Mouse (Mus musculus) midbrain, embryonic 10.5 days (tissue): ENCODE data around the gene Msmb. TPM values are rescaled to one million over a fixed set of nuclear protein-coding genes. Genes with fewer than 3 reads are reported as not detected.
"Not testable (repeated sequence)": the region's sequence is repeated elsewhere in the genome, so short reads cannot be mapped to it uniquely, and the experiment has no call there.

Experiments used
- DNase-seq: peaks from one replicate; pipeline ENCODE4 v3.0.0-alpha.2; 2017; ENCODE audit warnings: low spot score
- H3K27ac ChIP-seq: fragments of 300-500 bp; sonication (generic); replicated peaks from 2 replicates; pipeline ENCODE4 v1.5.1; 2016; ENCODE audit warnings: mild to moderate bottlenecking
- H3K27me3 ChIP-seq: fragments of 300-500 bp; sonication (generic); 2 replicates; pipeline ENCODE4 v1.6.1; 2016; ENCODE audit warnings: low read depth, mild to moderate bottlenecking; ENCODE audit not compliant: poor library complexity, severe bottlenecking
- H3K36me3 ChIP-seq: fragments of 300-500 bp; sonication (generic); 2 replicates; pipeline ENCODE4 v1.6.1; 2016; ENCODE audit warnings: mild to moderate bottlenecking, moderate library complexity
- H3K4me1 ChIP-seq: fragments of 300-500 bp; sonication (generic); 2 replicates; pipeline ENCODE4 v1.6.1; 2016
- H3K4me3 ChIP-seq: fragments of 300-500 bp; sonication (generic); 2 replicates; pipeline ENCODE4 v1.5.1; 2016; ENCODE audit warnings: mild to moderate bottlenecking, moderate library complexity
- H3K9me3 ChIP-seq: fragments of 300-500 bp; sonication (generic); replicated peaks from 2 replicates; pipeline ENCODE4 v1.6.1; 2016; ENCODE audit warnings: mild to moderate bottlenecking
- WGBS: fragments of 180-500 bp; shearing (Covaris S2); methylation state at CpG from one replicate; pipeline ENCODE4 v1.1.7; 2016; 5-methylcytosine and 5-hydroxymethylcytosine counted together
- polyA plus RNA-seq: library from polyadenylated mRNA; unstranded; fragments of >200 nt; fragmentation: Nextera tagmentation; extraction: Ambion mirVana; gene quantifications from 2 replicates; pipeline ENCODE4 v1.2.1, GENCODE M21; 2016

Msmb gene
- polyA plus RNA-seq, 1 experiment from 2014 or later: not detected

DNA sequence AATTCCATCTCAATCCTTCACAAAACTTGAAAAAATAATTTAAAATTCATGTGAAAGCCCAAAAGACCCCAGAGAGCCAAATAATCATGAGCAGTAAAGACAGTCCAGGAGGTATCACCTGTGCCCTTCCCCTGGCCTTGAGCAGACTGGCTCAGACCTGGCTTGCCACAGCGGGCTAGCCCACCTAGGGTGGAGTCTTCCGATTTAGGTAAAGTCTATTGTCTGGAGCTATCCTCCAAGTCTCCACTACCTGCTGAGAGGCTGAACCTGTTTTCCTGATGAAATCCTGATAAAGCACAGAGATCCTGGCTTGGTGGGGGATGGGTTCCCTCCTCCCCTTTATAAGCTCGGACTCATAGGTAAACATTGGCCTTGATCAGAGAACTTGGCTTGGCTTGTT, 17.6 kb upstream of the Msmb start:
- Histone ChIP-seq H3K4me1 (no peaks in the 10 kb centered on the region), H3K36me3 (no peaks in the 10 kb centered on the region), H3K9me3 (no peaks in the 10 kb centered on the region), H3K27ac (no peak overlapping the region), H3K4me3 (no peak overlapping the region), H3K27me3 (no peaks in the 10 kb centered on the region)
- DNase-seq: no peak
- WGBS: 55% methylated on average over 3 of the region's 3 CpGs

DNA sequence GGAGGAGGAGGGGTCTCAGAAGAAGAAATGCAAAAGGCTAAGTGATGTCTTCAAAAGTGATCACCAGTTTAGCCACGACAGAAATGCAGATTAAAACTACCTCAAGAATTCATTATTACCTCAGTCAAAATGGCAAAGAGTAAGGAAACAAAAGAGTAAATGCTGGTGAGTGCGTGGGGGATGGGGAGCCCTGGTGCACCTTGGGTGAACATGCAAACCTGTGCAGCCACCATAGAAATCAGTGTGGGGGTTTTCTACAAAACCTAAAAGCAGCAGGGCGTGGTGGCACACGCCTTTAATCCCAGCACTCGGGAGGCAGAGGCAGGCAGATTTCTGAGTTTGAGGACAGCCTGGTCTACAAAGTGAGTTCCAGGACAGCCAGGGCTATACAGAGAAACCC, 16.6 kb upstream of the Msmb start:
- not testable (repeated sequence) for H3K4me1 ChIP-seq, H3K36me3 ChIP-seq, DNase-seq, H3K4me3 ChIP-seq, H3K27me3 ChIP-seq, H3K27ac ChIP-seq, H3K9me3 ChIP-seq
- WGBS: 85% methylated on average over 5 of the region's 5 CpGs

GRCm38 (mm10) chr14:32128409-32128808, 13.4 kb upstream of the Msmb start:
- no peaks in the 10 kb centered on the region for H3K4me1 ChIP-seq
- no peaks in the 10 kb centered on the region for H3K9me3 ChIP-seq
- no peaks in the 10 kb centered on the region for H3K27me3 ChIP-seq
- no peak for DNase-seq
- WGBS: 88% methylated on average over 5 of the region's 5 CpGs
- H3K36me3 ChIP-seq: no peaks in the 10 kb centered on the region
- H3K4me3 ChIP-seq: no peak overlapping the region
- H3K27ac ChIP-seq: no peak overlapping the region

GRCm38 (mm10) chr14:32131836-32132235, 10.0 kb upstream of the Msmb start:
- H3K4me3 ChIP-seq: no peak overlapping the region
- no peaks in the 10 kb centered on the region for H3K9me3 ChIP-seq
- DNase-seq: no peak
- no peak overlapping the region for H3K27ac ChIP-seq
- no peaks in the 10 kb centered on the region for H3K27me3 ChIP-seq
- no peaks in the 10 kb centered on the region for H3K36me3 ChIP-seq
- no peaks in the 10 kb centered on the region for H3K4me1 ChIP-seq
- 89% methylated on average over 4 of the region's 4 CpGs for WGBS

GRCm38 (mm10) chr14:32134293-32134692, 7.5 kb upstream of the Msmb start:
- Histone ChIP-seq H3K9me3 (no peaks in the 10 kb centered on the region), H3K4me1 (no peaks in the 10 kb centered on the region), H3K36me3 (no peaks in the 10 kb centered on the region), H3K4me3 (no peak overlapping the region), H3K27me3 (no peaks in the 10 kb centered on the region), H3K27ac (no peak overlapping the region)
- 82% methylated on average over 2 of the region's 2 CpGs for WGBS
- no peak for DNase-seq

DNA sequence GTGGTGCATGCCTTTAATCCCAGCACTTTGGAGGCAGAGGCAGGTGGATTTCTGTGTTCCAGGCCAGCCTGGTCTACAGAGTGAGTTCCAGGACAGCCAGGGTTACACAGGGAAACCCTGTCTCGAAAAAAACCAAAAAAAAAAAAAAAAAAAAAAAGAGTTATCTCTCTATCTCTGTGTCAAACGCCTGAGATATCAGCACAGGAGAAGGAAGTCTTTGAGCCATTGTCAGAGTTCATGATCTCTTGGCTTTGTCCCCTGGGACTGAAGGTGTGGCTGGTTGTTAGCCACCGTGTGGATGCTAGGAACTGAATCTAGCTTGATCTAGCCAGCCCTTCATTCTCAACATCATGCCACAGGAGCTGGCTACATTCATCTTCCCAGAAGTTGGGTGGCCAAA, 5.4 kb upstream of the Msmb start:
- not testable (repeated sequence) for H3K4me3 ChIP-seq, H3K4me1 ChIP-seq, H3K9me3 ChIP-seq, H3K36me3 ChIP-seq, H3K27me3 ChIP-seq, DNase-seq, H3K27ac ChIP-seq
- WGBS: 87% methylated on average over 3 of the region's 3 CpGs

DNA sequence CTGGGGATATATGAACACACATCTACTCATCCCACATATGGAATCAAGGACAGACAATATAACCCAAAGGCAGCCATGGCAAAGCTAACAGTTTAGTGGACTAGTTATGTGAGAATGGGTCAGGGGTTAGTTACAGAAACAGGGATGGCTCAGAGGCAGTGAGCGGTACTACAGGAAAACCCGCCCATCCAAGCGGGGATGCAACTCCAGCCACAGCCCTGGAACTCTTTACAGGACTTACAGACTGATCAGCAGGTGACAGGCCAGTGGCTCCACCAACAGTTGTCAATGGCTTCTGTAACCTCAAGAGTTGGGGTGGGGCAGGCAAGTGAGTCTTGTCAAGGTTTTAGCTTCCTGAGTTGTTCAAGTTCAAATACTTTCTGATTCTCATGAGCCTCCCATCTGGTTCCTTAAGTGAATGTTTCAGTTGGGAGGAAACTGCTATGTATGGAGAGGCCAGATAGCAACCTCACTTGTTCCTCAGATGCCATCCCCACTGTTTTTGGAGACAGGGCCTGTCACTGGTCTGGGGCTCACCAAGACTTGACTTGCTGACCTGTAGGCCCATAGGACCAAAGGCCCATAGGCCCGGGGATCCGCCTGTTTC, 1.4 kb upstream of the Msmb start:
- DNase-seq: no peak
- Histone ChIP-seq H3K27me3 (no peaks in the 10 kb centered on the region), H3K27ac (no peak overlapping the region), H3K36me3 (no peaks in the 10 kb centered on the region), H3K9me3 (no peaks in the 10 kb centered on the region), H3K4me3 (no peak overlapping the region), H3K4me1 (no peaks in the 10 kb centered on the region)
- 69% methylated on average over 5 of the region's 5 CpGs for WGBS

DNA sequence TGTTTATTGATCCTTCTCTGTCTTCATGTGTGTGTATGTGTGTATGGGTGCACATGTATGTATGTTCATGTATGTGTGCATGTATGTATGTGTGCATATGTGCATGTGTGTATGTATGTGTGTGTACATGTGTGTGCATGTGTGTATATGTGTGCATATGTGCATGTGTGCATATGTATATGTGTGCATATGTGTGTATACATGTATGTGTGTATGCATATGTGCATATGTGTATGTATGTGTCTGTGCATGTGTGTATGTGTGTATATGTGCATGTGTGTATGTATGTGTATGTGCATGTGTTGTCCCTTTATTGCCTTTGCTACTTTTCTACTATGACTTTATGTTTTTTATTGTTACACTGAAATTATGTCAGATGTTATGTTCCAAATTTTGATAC, 2.9 kb downstream of the Msmb start:
- Histone ChIP-seq H3K27me3 (no peaks in the 10 kb centered on the region), H3K36me3 (no peaks in the 10 kb centered on the region), H3K9me3 (peaks cover 13% of the 10 kb centered on the region), H3K27ac (no peak overlapping the region), H3K4me1 (no peaks in the 10 kb centered on the region), H3K4me3 (no peak overlapping the region)
- DNase-seq: no peak

GRCm38 (mm10) chr14:32145401-32145800, 3.6 kb downstream of the Msmb start:
- no peak for DNase-seq
- 74% methylated on average over 4 of the region's 4 CpGs for WGBS
- Histone ChIP-seq H3K27me3 (no peaks in the 10 kb centered on the region), H3K27ac (no peak overlapping the region), H3K36me3 (no peaks in the 10 kb centered on the region), H3K4me3 (no peak overlapping the region), H3K4me1 (no peaks in the 10 kb centered on the region), H3K9me3 (peaks cover 13% of the 10 kb centered on the region)

- 91% methylated on average over 7 of the region's 7 CpGs for WGBS
- no peak overlapping the region for H3K27ac ChIP-seq
- peaks cover 13% of the 10 kb centered on the region for H3K9me3 ChIP-seq
- no peaks in the 10 kb centered on the region for H3K36me3 ChIP-seq
- no peaks in the 10 kb centered on the region for H3K27me3 ChIP-seq
- H3K4me1 ChIP-seq: no peaks in the 10 kb centered on the region
- DNase-seq: no peak
- no peak overlapping the region for H3K4me3 ChIP-seq
These were observed 4.1 kb downstream of the Msmb start for GRCm38 (mm10) chr14:32145809-32146511.

DNA sequence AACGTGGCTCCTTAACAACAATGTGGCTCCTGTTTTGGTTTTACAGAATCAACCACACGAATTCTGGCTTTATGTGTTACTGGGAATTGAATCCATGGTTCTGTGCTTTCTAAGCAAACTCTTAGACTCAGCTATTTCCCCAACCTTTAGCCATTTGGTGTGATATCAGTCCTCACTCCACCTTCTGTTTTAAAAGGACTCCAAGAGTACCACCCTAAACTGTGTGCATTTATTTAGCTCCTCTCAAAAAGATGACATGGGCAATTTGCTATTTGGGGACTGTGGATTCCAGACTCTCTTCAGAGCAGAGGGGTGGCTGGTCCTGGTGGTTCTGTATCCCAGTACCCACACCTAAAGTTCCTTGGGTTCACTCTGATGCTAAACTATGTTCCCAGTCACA, 4.8 kb downstream of the Msmb start:
- no peak overlapping the region for H3K27ac ChIP-seq
- no peaks in the 10 kb centered on the region for H3K27me3 ChIP-seq
- 83% methylated on average over 2 of the region's 2 CpGs for WGBS
- no peaks in the 10 kb centered on the region for H3K36me3 ChIP-seq
- peaks cover 13% of the 10 kb centered on the region for H3K9me3 ChIP-seq
- H3K4me1 ChIP-seq: no peaks in the 10 kb centered on the region
- no peak for DNase-seq
- H3K4me3 ChIP-seq: no peak overlapping the region

GRCm38 (mm10) chr14:32150872-32151271, 9.0 kb downstream of the Msmb start:
- no peak for DNase-seq
- H3K27ac ChIP-seq: no peak overlapping the region
- peaks cover 13% of the 10 kb centered on the region for H3K9me3 ChIP-seq
- H3K4me1 ChIP-seq: no peaks in the 10 kb centered on the region
- no peak overlapping the region for H3K4me3 ChIP-seq
- 88% methylated on average over 2 of the region's 2 CpGs for WGBS
- H3K36me3 ChIP-seq: no peaks in the 10 kb centered on the region
- no peaks in the 10 kb centered on the region for H3K27me3 ChIP-seq

GRCm38 (mm10) chr14:32152243-32152965, 10.6 kb downstream of the Msmb start:
- H3K36me3 ChIP-seq: no peaks in the 10 kb centered on the region
- peaks cover 9% of the 10 kb centered on the region for H3K9me3 ChIP-seq
- 93% methylated on average over 18 of the region's 18 CpGs for WGBS
- H3K27ac ChIP-seq: no peak overlapping the region
- no peaks in the 10 kb centered on the region for H3K27me3 ChIP-seq
- H3K4me1 ChIP-seq: no peaks in the 10 kb centered on the region
- DNase-seq: no peak
- H3K4me3 ChIP-seq: no peak overlapping the region
